Mouse (Mus musculus) right cerebral cortex, postnatal 36 days (tissue): Measurements from ENCODE around the gene Mcee.
A peak's percentile ranks its signal among the peaks of the same experiment; 100 is the strongest.

Experiments used
- DNase-seq, 2 experiments: peaks; one replicate each; pipeline ENCODE4 v3.0.0; 2022; ENCODE audit warnings: low spot score in 2 of 2, mixed read lengths in 1 of 2

Gene Mcee

GRCm38 (mm10) chr7:64439595-64440518, 47.5 kb downstream of the Mcee start:
- no peak for DNase-seq

GRCm38 (mm10) chr7:64440519-64440918, 48.1 kb downstream of the Mcee start:
- no peak for DNase-seq

DNA sequence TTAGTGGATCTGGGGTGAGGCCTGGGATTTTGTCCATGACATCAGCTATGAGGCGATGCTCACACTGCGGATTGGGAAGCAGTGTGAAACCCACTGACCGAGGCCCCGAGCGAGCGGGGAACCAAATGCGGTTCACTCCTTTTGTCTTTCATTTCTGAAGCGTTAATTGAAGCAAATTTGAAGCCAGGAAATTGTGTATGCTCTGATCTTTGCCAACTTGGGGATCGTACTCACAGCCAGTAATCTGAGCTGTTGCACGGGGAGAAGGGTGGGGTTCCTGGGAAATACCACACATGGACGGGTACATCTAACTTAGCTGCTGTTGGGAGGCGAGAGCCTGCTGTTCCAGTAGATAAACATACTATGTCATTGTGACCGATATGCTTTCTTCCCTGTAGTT, 58.2 kb downstream of the Mcee start:
- DNase-seq: no peak

- peak; percentile 29 to 56 for DNase-seq
Measured at GRCm38 (mm10) chr7:64451441-64451840, 59.0 kb downstream of the Mcee start.

GRCm38 (mm10) chr7:64451861-64452382, 59.5 kb downstream of the Mcee start:
- DNase-seq: peak in 1 of 2 experiments; percentile 20

DNA sequence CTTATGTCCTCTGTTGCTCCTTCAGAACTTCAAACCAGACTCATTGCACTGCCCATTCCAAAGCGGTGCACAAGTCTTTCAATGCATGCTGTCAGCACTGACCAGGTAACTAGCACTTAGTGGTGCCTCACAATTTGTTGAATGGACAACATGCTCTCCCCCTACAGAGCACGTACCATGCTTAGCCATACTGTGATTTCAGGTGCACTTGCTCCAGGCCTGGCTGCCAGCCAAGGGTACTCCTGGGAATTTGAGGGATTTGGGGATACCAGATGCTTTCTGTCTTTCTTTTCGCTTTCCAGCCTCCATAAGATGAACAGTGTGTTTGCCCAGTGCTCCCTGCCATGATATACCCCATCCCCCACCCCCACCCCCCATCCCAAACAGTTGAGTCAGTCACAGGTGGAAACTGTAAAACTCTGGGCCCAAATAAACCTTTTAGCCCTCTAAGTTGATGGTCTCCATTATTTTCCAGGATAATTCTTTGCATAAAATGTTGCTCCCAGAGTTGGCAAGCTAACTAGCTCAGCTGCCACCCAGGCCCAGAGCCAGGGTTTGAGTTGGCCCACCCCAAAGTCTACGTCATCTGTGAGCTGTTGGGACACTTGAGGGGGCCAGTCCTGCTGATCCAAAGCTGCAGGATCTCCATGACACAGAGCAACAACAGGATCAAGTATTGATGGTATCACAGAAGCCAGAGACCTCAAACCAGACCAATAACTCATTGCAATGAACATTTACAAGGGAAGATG, 60.2 kb downstream of the Mcee start:
- no peak for DNase-seq

DNA sequence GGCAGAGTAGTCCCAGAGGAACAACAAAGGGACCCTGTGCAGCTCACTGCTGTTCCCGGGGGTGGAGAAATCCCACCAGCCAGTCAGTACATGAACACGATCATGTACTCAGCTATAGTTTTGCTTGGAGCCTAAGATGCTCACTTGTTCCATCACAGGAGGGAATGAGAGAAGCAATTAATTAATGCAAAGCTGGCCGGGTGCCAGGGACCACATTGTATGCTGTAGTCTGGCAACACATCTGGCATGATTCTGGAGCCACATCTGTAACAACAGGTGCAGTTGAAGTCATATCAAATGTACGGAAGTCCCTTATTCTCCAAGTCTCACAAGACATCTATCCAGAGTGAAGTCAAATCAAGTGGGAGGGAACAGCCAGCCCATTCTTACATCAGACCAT, 63.8 kb downstream of the Mcee start:
- no peak for DNase-seq

DNA sequence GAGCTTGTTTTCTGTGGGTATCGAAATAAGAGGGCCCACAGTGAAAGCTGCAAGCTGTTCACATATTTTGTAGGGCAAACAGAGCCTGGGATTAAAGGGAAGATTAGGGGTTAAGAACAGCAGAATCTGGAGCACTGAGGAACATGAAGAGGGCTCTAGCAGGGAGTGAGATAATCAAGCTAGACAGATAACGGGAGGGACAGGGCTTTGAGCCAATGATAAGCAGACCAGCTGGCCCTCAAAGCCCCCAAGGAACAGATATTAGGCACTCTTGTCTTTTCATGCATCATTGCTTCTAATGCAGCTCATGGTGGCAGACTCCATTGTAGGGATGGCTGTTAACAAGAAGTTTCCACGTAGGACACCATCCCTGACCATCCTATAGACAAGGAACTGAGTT, 64.3 kb downstream of the Mcee start:
- DNase-seq: no peak

DNA sequence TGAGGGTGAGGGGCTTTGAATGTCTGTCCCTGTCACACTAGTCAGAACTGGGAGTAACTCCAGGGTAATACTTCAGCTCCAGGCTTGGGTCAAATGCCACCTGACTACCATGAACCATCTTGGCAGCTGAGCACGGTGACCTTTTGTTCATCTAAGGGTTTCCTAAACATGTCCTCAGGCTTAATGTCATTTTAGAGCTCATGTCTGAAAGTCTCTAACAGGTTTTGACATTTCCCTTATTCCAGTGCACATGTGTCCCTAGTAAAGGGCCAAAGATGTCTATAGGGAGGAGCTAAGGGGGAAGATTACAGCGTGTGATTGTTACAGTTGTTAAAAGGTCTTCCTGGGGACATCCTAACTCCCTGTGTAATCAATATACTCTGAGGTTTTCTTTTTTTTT, 65.4 kb downstream of the Mcee start:
- no peak for DNase-seq
